Mouse (Mus musculus) adrenal gland, adult 8-10 months (tissue): ENCODE measurements around the gene Cyp46a1. TPM values are rescaled to one million over a fixed set of nuclear protein-coding genes. Genes with fewer than 3 reads are reported as not detected.

Experiments used
- DNase-seq: peaks from one replicate; pipeline ENCODE4 v3.0.0; 2022
- total RNA-seq, 4 experiments: library from RNA; stranded (reverse); gene quantifications; 2 replicates each; pipeline ENCODE4 v1.2.4; 2022

Gene Cyp46a1
- total RNA-seq, 4 experiments from 2014 or later: 2.1 to 7.3 (median 4.7) TPM

DNA sequence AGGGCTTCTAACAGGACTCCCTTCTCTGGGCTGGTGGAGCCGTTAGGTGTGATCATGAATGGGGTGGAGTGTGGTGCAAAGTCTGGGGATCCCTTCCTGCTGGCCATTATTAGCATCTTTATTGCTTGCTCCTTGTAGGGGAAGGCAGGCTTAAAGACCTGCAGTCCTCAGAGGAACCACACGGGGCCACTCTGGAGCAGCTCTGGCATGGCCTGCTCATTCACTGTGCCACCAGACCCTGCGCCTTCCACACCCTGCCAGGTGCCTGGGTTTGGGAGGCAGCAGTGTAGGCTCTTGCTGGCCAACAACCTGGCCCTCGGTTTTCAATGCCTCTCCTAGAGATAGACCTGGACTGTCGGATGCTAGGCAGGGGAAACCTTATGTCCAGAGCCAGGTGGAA lies 29.6 kb downstream of the Cyp46a1 start:
- DNase-seq: peak; percentile 62

DNA sequence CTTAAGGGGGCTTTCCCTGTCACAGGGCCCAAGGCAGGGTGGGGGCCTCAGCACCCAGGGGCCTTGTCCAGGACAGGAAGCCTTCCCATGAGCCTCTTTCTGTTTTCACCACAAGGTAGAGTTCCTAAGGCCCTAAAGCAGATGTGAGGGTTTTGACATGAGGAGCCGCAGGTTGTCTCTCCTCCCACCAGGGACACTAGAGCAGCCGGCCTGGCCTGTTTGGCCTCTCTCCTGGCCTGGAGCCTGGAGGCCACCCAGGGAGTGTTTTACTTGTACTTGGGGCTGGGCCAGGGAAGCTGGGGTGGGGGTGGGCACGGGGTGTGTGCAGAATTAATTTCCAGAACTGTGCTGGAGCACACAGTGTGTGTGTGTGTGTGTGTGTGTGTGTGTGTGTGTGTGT lies 31.2 kb downstream of the Cyp46a1 start:
- DNase-seq: no peak

DNA sequence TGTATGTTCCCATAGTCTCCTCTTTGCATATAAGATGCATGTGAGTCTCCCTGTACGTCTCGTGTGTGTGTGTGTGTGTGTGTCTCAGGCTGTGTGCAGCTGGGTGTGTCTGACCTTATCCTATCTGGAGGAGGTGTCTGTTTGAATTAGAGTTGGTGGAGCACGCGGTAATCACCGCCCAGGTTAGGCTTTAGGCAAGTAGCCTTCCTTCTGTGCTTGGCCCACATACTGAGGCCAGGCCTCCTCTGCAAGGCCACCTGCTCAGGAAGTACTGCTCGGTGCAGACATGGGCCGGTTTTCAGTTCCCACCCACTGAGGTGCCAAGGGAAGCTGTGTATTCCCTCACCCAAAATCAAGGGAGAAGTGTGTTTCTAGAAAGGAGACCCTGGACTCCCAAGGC lies 31.7 kb downstream of the Cyp46a1 start:
- DNase-seq: no peak

DNA sequence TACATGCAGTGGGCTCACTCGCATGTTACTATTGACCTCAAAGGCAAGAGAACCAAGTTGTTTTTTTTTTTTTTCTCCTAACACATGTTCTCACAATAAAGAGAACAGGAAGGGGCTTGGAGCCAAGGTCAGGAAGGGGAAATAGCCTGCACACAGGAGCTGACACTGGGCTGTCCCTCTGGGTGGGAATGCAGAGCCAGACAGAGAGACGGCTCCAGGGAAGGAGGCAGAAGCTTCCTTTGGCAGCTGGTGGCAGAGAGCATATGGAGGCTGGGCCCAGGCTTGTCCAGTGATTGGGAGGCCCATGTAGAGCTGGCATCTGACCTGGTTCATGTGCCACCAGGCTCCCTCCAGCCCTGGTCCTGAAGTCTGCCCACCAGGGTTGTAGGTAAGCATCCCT lies 33.7 kb downstream of the Cyp46a1 start:
- DNase-seq: no peak

DNA sequence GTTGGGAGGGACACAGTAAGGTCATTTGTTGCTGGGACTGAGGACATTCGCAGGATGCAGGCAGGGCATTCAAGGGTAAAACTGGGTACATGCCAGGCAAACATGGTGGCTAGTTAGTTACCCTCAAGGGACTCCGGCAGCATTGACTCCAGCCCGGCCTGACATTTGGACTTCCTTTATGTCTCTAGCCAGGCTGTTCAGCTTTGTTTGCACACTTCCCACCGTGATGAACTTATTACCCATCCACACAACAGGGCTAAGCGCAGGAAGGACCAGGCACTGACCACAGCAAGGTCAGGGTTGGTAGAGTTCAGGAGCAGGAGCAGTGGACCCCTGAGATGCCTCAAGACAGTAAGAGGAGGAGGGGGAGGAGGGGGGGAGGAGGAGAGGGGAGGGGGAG lies 34.7 kb downstream of the Cyp46a1 start:
- no peak for DNase-seq

DNA sequence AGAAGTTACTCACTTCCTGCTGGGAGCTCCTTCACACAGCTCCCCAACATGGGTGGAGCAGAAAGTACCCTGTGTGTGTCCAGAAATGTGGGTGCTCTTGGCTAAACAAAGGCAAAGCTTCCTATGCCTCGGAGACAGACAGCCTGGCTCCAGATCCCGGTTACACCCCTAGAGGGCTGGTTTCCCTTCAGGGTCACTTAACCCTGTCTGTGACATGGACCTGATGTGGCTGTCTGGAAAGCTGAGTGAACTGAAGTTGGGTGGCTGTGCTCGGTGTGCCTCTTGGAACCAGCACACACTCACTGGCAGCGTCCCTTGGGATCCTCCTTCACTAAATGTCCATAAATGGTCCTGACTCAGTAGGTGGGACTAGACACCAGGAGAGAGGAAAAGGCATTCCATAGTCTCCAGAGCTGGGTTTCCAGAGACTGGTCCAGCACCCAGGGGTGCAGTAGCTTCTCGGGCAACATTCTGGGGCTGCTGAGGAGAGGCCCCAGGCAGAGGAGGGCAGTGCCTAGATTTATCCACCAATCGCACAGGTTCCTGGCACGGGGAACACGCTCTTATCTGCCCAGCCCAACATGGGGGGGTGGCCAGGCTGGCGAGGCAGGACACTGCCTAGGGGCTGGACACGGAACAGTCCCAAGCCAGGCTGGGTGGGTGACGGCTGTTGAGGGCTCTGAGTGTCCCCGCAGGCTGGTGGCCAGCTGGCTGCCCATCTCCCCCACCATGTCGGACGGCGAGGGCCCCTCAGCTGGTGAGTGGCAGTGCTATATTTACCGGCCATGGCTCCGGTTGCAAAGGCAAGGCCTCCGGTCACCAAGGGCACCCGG lies 36.6 kb downstream of the Cyp46a1 start, which contains the start of gene Eml1:
Gene Eml1 (plus strand): TSS at position 362 of the 833 bp plus-strand sequence.
- DNase-seq: no peak

DNA sequence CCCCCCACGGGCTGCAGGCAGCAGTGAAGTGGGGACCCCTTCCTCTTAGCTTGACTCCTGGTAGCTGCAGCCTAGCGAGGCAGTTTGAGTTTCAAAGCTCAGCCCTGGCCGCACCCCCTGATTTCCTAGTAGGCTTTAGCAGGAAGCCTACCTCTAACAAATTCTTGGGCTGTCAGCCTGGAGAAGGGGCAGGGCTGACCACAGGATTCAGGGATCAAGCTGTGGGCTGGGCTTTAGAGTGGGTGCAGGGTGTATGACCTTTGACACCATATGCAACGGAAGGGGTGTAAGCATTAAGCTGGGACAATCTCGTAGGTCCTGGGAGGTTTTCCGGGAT lies 37.2 kb downstream of the Cyp46a1 start:
- DNase-seq: no peak

DNA sequence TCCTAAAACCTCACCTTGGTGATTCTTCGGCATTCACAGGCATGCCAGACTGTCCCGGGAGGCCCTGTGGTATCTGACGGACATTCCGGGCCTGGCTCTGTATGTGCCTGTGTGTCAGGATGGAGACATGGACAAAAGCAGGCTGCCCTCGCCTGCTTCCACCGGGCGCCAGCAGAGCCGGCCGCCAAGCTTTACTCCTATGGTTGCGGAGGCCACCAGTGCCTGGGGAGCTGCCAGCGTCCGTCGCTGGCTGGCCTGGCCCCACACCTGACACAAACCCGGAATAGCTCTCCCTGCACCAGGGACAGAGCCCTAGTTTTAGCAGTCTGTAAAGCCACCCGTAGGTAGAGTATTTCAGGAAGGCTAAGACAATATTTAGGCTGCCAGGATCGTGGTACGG lies 38.1 kb downstream of the Cyp46a1 start:
- DNase-seq: no peak

DNA sequence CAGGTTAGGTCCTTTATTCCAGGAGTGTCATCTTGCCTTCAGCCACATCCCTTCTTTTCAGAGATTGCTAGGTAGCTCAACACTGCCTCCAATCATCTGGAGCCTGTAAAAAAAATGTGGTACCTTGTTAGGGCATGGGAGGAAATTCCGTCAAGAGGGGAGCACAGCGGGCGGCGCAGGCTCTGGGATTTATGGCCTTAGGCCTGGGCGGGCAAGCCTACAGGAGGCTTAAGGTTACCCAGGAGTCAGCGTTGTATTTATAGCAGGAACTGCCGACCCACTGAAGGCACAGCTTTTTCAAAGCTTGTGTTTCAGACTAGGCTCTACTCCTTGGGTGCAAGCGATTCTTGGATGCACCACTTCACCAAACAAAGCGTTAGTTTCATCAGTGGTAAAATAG lies 39.4 kb downstream of the Cyp46a1 start:
- no peak for DNase-seq

DNA sequence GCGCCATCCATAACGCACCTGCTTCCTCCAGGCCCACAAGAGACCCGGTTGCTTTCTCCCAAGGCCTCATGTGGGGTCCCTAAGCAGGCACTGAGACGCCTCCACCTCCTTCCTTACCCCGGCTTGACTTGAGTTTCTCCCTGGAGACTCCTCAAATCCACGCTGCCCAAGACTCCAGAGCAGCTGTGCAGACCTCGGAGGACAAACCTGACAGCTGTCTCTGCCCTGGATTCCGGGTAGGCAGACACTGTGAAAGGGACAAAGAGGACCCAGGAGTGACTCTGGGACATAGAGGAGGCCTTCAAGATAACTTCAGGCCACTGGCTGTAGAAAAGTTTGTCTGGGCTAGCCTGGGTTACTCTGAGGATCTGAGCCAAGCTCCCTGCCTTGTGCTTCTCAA lies 40.5 kb downstream of the Cyp46a1 start:
- no peak for DNase-seq

DNA sequence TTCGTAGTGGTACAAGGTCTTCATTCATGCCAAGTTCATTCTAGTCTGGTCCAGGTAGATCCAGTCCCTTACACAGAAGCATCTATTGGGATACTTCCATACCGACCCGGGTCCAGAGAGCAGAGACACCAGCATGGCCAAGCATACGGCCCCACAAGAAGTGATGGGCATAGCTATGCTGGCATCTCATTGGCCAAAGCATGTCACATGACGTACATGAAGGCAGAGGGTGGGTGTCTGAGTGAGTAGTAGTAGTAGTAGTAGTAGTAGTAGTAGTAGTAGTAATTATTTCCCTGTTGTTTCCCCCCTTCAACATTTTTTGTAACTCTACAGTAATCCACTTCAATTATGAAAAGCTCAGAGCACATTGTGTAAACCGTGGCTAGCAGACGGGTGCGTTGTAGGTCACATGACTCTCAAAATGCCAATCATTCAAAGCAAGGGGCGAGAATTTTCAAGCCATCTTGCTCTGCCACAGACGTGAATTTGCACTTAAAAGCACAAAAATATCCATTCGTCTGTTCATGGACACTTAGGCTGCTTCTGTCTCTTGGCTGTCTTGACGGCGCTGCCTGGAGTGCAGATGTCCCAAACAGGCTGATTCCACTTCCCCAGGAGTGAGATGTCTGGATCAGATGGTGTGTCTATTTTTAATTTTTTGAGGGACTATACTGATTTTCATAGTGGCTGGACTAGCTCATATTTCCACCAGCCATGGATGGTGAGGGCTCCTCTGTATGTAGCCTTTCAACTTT lies 44.4 kb downstream of the Cyp46a1 start:
- no peak for DNase-seq

DNA sequence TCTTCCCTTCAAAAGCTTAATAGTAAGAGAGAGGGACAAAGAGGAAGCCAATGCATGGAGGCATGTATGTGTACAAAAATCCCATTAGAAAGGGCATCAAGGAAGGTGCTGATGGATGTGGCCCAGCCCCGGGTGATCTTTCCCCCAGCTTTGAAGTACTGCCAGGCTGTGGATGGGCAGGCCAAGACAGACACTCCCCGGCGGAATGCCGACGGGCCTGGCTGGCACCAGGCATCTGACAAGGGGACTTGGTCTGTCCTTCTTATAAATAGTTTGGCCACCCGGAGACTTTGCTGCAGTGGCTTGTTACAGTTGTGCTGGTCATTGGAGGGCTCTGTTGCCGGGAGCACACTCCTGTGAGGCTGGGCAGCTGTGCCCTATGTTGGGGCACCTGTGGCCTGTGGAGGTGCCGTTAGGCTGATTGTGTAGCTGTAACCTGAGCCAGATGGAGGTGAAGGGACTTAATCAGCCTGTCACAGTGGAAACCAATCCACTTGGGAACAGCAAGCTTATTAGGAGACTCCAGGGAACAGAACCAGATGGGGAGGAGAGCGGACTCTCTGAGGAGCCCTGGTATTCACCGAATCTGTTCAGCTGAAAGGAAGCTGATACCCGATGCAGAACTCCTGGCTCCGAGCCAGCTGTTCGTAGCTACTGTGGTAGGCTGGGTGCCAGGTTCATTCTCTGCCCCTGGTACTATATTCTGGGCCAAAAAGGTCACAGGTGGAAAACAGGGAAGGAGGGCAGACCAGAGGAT lies 52.5 kb downstream of the Cyp46a1 start:
- no peak for DNase-seq

DNA sequence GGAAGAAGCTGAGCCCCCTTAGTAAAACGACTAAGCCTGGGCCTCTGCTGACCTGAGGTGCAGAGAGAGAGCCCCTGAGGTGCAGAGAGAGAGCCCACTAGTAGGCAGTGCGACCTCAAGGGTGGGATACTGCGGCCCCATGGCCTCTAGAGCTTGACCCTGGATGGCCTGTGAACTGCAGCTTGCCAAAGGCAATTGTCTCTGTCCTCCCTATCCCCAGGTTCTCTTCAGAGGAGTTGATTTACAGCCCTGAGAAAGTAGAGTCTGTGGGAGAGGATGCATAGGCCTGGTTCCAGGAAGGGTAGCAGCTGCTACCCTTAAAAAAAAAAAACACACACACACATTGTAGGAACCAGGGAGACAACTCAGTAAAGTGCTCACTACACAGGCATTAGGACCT lies 55.5 kb downstream of the Cyp46a1 start:
- no peak for DNase-seq

DNA sequence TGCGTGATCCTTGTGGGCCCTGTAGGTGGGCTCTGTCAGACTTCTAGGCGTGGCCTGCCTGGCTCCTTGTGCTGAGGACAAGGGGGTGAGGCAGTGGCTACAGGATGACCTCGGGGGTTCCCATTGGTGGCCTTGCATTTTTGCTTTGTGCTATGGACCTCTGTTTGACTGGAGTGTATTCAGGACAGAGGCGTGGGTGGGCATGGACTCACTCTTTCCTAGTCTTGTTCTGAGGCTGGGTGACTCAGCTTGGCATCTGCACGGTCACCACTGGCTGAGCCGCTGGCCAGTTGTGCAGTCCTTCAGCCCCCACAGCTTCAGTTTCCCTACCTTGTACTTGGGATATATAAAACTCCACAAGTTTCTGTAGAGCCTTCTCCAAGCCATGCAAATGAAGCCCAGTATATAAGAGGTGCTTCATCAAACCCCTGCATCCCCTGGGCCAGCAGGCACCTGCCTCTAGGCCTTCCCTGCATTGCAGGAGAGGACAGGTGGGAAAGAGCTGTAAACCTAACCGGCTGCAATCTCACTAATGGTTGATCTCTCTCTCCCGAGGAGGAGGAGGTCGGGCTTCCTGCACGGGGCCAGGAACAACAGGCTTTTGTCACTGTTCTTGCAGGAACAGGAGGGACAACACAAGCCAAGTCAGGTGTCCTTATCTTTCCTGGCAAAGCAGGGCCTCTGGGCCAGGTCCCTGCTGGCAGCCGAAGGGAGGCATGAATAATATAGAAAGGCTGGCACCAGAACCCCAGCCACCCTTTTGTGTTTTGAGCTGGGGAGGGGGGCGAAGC lies 58.3 kb downstream of the Cyp46a1 start:
- DNase-seq: no peak

DNA sequence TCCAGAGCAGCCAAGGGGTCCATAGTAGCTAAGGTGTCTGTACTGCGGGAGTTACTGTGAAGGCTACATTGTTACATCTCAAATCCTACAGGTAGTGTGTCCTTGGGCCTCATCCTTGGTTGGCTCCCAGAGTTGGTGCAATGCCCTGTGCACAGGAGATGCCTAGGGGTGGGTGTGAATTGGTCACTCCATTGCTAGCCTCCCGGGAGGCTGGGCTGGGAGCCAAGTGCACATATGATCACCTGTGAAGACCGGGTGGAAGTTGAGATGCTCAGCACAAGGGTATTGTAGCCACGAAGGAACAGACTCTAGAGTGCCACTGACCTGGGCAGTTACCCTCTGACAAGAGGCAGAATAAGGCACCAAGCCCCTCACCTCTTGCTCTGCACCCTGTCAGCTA lies 58.9 kb downstream of the Cyp46a1 start:
- DNase-seq: no peak

DNA sequence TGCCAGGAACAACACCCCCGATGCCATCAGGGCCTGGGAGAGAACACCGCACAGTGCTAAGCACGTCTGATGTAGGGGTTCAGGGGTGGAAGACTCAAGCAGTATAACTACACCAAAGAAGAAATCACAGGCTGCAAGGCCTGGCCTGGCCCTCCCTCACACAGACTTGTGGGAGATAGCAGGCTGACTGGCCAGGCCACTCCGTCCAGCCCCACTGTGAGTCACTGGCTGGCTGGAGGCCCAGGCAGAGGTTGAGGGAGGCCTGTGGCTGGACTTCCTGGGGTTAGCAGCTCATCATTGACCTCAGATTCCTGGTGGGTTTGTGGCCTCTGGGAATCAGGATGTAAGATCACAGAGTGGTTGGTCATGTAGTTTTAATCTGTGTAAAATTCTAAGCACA lies 59.5 kb downstream of the Cyp46a1 start:
- peak; percentile 92 for DNase-seq

DNA sequence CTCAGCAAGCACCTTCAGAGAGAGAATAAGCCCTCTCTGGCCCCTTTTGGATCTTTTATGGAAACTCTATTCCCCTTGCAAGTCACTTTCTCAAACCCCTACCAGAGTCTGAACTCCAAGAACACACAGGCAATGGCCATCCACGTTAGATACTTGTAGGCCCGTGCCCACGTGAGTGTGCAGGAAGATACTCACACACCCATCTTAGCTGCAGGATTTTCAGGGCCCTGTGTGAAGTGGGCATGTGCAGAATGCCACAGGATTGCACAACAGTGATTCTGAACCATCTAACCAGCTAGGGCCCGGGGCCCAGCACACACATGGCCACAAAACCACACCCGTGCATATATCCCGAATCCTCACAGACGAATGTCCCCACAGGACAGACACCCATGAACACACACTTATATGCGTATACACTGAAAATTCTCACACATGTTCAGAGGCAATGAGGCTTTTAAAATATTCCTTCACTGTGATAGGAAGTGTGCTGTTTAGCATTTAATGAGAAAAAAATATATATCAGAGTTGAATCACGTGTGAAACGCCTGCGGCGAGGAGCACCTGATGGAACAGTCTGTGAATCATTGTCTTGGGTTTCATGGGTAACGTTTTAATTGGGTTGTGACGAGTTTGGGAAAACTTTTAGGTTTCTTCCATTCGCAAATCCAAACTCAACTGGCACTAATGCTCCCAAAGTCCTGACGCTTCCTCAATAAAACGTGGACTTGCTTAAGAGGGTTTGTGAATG lies 60.5 kb downstream of the Cyp46a1 start:
- no peak for DNase-seq

DNA sequence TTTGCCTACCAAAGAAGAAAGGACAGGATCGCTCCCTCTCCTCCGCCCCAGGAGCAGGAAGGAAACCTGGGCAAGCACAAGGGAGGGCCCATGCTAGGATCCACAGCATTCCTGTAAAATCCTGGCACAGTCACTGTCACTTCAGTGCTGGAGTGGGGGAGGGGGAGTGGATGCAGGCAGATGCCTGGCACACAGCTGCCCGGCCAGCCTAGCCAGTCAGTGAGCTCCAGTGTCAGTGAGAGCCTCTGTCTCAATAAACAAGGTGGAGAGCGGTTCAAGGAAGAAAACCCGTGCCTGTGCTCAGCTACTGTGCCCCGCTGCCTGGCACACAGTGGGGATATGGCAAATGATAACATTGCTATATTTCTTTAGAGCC lies 61.1 kb downstream of the Cyp46a1 start:
- no peak for DNase-seq

DNA sequence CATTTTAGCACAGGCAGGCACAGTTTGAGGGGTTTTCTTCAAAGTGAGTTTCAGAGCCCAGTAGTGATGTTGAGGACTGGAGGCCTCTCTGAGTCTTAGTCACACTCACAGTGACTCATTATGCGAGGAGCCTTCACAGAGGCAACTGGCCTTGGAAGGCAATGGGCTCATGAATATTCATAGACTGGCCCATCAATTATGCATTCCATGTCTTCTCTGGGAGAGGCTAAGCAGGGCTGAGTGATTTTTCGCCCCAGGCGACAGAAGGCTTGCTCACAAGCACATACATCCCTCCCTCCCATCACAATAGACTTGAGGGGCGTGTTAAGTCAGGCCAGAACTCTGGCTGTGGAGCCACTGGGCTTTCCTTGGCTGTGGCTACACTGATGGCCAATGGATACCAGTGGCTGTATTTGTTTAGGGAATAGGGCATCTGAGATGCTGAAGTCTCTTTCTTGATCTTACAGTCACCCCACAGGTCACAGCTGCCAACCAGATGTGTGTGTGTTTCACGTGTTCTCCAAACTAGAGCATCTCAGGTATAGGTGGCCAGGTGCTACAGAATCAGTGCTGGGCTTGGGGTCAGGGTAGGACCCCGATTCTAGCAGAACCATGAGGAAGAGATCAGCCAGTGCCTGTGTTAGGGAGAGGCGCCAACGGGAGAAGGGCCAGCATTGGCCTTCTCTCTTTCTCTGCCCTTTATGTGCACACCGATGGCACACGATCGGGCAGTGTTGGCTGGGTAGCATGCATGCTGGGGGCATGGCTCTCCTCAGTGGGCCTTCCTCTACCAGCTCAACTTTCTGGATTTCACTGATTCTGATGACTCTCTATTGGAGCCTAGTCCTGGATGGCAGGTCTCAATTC lies 62.1 kb downstream of the Cyp46a1 start:
- DNase-seq: peak; percentile 67

DNA sequence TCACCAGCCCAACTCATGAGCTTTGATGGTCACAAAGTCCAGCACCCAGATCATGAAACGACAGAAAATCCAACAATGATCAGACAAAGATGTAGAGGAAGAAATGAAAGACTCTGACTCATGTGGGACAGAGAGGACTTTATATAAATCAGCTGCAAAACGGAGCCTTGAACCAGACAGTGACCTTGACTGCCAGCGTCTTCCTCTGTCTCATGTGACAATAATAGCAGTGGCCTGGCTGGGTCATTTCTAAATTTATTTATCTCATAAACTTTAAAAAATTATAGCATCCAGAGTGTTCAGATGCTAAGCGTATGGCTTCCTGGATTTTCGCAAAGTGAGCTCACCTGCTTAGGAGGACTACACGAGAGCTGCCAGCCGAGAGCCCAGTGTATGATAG lies 64.5 kb downstream of the Cyp46a1 start:
- DNase-seq: peak; percentile 43

DNA sequence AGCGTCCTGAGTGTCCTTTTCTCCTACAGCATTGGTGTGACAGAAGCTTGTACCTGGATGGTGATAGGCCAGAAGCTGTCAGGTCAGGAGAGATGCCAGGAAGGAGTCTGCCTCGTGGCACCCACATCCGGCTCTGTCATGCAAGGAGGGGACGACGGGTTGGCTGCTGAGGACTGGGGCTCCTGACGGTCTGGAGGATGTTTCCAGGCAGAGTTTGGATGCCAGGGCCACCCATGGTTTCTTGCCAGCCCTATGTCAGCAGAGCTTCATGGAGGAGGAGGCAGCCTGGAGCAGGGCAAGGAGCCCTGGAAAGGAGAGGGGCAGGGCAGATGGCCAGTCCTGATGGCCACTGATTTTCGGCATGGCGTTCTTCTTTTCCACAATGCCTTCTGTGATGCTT lies 65.0 kb downstream of the Cyp46a1 start:
- DNase-seq: no peak
